Mouse (Mus musculus): ENCODE measurements around the gene Fam219b. TPM values are rescaled to one million over a fixed set of nuclear protein-coding genes. Genes with fewer than 3 reads are reported as not detected.

Gene Fam219b
- 1 to 10 TPM; 5.0 to 5.9 TPM for total RNA-seq (2021)
- long read RNA-seq, experiment 1, transcript Fam219b-202 (5 exons, 3,017 nt): major isoform, 6 of 16 reads
- long read RNA-seq, experiment 1, transcript Fam219b-201 (4 exons, 3,001 nt): minor isoform, 5 of 16 reads
- long read RNA-seq, experiment 1, partial matches to known transcripts: 0 of 16 reads
- long read RNA-seq, experiment 1, other reads (novel, unspliced or antisense): 5 of 16 reads
- long read RNA-seq, experiment 2, transcript Fam219b-202 (5 exons, 3,017 nt): major isoform, 9 of 16 reads
- long read RNA-seq, experiment 2, transcript Fam219b-201 (4 exons, 3,001 nt): minor isoform, 6 of 16 reads
- long read RNA-seq, experiment 2, partial matches to known transcripts: 1 of 16 reads
- long read RNA-seq, experiment 2, other reads (novel, unspliced or antisense): 0 of 16 reads

GRCm38 (mm10) chr9:57537044-57537727, at the start of gene Fam219b:
Fam219b (plus strand) TSS chr9:57537528.
- DNase-seq: peak; percentile 90 to 93
- intact Hi-C loops (cut with DNase I): no loop called here

- no peak for DNase-seq
- intact Hi-C loops (cut with DNase I): loop anchor here (2.0 to 5.0 kb wide), 2 partner anchors 15 to 169 kb away; no protein-coding TSS in a partner anchor
These were observed 49.5 kb upstream of the Fam219b start for GRCm38 (mm10) chr9:57487807-57488206.

GRCm38 (mm10) chr9:57493532-57493931, 43.8 kb upstream of the Fam219b start:
- DNase-seq: no peak
- intact Hi-C loops (cut with DNase I): no loop called here

GRCm38 (mm10) chr9:57494970-57495369, 42.4 kb upstream of the Fam219b start:
- intact Hi-C loops (cut with DNase I): no loop called here
- DNase-seq: no peak

- intact Hi-C loops (cut with DNase I): no loop called here
- no peak for DNase-seq
These were observed 40.1 kb upstream of the Fam219b start for GRCm38 (mm10) chr9:57497236-57497635.

GRCm38 (mm10) chr9:57498536-57498935, 38.8 kb upstream of the Fam219b start:
- intact Hi-C loops (cut with DNase I): no loop called here
- DNase-seq: no peak

- intact Hi-C loops (cut with DNase I): no loop called here
- no peak for DNase-seq
These were observed 35.9 kb upstream of the Fam219b start for GRCm38 (mm10) chr9:57501452-57501851.

GRCm38 (mm10) chr9:57501861-57502260, 35.5 kb upstream of the Fam219b start:
- DNase-seq: no peak
- intact Hi-C loops (cut with DNase I): loop anchor here (2.0 kb wide), 1 partner anchor 15 kb away; no protein-coding TSS in a partner anchor

- DNase-seq: no peak
- intact Hi-C loops (cut with DNase I): loop anchor here (2.0 kb wide), 1 partner anchor 16 kb away; no protein-coding TSS in a partner anchor
These were observed 34.3 kb upstream of the Fam219b start for GRCm38 (mm10) chr9:57502911-57503621.

GRCm38 (mm10) chr9:57503622-57504380, 33.5 kb upstream of the Fam219b start, which contains the start of gene Rpp25:
Rpp25 (plus strand) TSS chr9:57504026.
- intact Hi-C loops (cut with DNase I): loop anchor here (2.0 kb wide), 1 partner anchor 17 kb away; no protein-coding TSS in a partner anchor
- peak; percentile 66 to 81 for DNase-seq

GRCm38 (mm10) chr9:57504381-57504700, 33.0 kb upstream of the Fam219b start:
- intact Hi-C loops (cut with DNase I): no loop called here
- DNase-seq: peak; percentile 60 to 76

GRCm38 (mm10) chr9:57504891-57505290, 32.4 kb upstream of the Fam219b start:
- no peak for DNase-seq
- intact Hi-C loops (cut with DNase I): no loop called here

GRCm38 (mm10) chr9:57505700-57506099, 31.6 kb upstream of the Fam219b start:
- peak; percentile 74 to 75 for DNase-seq
- intact Hi-C loops (cut with DNase I): no loop called here

GRCm38 (mm10) chr9:57510577-57510976, 26.8 kb upstream of the Fam219b start:
- no peak for DNase-seq
- intact Hi-C loops (cut with DNase I): no loop called here

- intact Hi-C loops (cut with DNase I): loop anchor here (1.0 to 5.0 kb wide), 2 partner anchors 32 to 310 kb away; no protein-coding TSS in a partner anchor
These were observed 20.2 kb upstream of the Fam219b start for GRCm38 (mm10) chr9:57517113-57517512.

GRCm38 (mm10) chr9:57520375-57521055, 16.8 kb upstream of the Fam219b start:
- no peak for DNase-seq
- intact Hi-C loops (cut with DNase I): no loop called here

More at GRCm38 (mm10) chr9:57517113-57517512, 20.2 kb upstream of the Fam219b start:
- DNase-seq: peak; percentile 67 to 78

- intact Hi-C loops (cut with DNase I): no loop called here
These were observed 16.0 kb upstream of the Fam219b start, which contains the start of gene Cox5a for GRCm38 (mm10) chr9:57521056-57521911. Cox5a (plus strand) TSS chr9:57521274.

GRCm38 (mm10) chr9:57522114-57522860, 15.0 kb upstream of the Fam219b start:
- intact Hi-C loops (cut with DNase I): loop anchor here (2.0 kb wide), 1 partner anchor 133 kb away; no protein-coding TSS in a partner anchor
- no peak for DNase-seq

More at GRCm38 (mm10) chr9:57521056-57521911, 16.0 kb upstream of the Fam219b start, which contains the start of gene Cox5a:
- peak; percentile 97 to 98 for DNase-seq

Measured in heart, postnatal 14 days (tissue).